Mouse (Mus musculus): ENCODE results near the gene Adgrg5.

Adgrg5 gene

GRCm38 (mm10) chr8:94967554-94967953 is 44.1 kb downstream of the Adgrg5 start:
- DNase-seq (ENCODE audit: low spot score) = no peak

GRCm38 (mm10) chr8:94973270-94973669 is 49.8 kb downstream of the Adgrg5 start:
- DNase-seq (ENCODE audit: low spot score) = no peak

DNA sequence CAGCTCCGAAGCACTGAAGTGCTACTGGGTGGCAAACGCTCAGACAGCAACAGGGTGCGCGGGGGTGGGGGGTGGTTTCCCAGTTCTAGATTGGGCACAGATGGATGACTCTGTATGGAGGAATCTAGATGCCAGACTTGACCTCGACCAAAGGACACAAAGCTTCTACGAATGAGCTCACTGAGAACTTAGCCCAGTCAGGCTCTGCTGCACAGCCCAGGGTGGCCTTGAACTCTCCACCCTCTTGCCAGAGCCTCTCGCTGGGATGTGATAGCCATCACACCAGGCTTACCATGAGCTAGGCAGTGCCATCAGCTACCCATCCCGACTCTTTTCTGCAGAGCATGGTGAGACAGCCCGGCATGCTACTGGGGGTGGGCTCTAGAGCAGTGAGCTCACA is 50.3 kb downstream of the Adgrg5 start:
- DNase-seq (ENCODE audit: low spot score) = no peak

GRCm38 (mm10) chr8:94974467-94975165 is 51.1 kb downstream of the Adgrg5 start, which contains the start of gene Adgrg1:
Gene Adgrg1 (plus strand): TSS chr8:94974751.
- no peak for DNase-seq (ENCODE audit: low spot score)

GRCm38 (mm10) chr8:94976651-94977417 is 53.3 kb downstream of the Adgrg5 start:
- no peak for DNase-seq (ENCODE audit: low spot score)

GRCm38 (mm10) chr8:94978131-94978530 is 54.6 kb downstream of the Adgrg5 start:
- DNase-seq (ENCODE audit: low spot score) = no peak

DNA sequence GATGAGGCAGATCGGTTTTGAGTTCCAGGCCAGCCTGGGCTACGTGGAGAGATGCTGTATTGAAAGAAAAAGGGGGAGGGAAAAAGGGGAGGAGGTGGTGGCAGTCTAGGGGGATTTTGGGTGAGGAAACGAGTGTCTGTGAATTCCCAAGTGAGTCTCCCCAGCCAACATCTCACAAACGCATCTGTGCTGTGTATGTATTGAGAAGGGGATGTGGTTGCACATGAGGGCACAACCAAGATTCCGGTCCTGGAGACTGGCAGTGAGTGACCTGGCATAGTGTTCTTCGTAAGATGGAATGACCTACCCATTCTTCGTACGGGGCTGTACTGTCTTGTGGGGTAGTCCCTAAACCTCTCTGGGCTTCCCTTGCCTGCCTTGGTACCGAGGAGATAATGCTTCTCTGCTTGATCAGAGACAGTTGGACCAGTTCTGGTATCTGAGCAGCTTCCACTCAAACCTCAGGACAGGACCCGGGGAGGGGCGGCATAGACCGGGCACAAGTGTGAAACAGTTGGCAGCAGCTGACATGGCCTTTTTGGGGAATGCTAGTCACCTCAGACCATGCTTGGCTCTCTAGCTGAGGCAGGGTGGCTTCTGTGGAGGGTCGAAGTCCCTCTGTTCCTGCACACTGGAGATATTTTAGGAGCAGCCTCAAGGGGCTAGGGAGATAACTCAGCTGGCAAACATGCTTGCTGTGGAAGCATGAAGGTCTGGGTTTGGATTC is 55.3 kb downstream of the Adgrg5 start:
- no peak for DNase-seq (ENCODE audit: low spot score)

DNA sequence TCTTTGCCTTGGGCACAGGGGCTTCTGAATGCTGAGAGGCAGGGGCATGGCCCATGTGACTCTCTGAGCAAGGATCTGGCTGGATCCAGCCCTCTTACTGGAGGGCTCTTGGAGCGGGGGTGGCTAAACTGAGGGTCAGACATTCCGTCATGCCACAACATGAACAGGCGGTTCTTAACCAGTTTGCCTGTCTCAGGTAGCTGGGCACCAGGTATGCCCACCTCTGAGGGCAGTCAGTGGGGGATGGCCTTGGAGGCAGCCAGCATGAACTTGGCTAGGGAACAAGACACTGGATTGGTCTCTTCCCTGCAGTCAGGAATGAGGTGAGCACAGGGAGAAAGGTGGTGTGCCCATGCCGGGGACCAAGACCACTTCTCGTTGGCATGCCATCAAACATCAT is 56.7 kb downstream of the Adgrg5 start:
- no peak for DNase-seq (ENCODE audit: low spot score)

DNA sequence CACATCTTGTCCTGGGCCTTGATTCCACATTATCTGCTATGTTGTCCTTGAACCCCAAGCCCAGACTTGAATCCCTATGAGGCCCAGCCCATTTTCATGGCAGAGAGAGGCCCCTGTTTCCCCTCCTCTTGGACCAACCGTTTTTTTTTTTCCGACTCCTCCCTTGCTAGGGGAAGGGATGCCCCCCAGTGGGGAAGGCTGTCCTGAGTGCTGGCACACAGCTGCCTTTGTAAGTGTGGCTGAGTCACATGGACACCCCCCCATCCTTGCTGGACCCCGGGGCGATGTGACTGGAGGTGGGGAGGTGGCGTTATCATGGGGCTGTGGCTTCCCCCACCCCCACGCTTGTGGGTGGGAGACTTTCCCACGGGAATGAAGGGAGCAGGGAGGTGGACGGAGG is 57.5 kb downstream of the Adgrg5 start:
- DNase-seq (ENCODE audit: low spot score) = no peak

DNA sequence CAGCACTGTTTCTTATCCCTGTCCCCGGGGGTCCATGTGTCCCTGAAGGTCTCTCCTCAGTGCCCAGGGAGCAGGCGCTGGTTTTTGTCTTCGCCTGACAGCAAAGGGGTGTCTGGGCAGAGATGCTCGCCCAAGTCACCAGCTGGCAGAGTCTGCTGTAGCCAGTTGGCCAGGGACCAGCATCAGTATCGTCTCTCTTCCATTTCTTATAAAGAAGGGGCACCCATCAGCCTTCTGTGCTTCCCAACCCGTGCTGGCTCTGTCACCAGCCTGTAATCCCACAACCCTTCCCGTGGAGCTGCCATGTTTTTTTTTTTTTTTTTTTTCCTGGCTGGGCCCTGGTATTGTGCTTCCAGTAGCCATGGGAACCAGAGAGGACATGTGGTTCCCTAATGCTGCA is 58.4 kb downstream of the Adgrg5 start:
- DNase-seq (ENCODE audit: low spot score) = no peak

DNA sequence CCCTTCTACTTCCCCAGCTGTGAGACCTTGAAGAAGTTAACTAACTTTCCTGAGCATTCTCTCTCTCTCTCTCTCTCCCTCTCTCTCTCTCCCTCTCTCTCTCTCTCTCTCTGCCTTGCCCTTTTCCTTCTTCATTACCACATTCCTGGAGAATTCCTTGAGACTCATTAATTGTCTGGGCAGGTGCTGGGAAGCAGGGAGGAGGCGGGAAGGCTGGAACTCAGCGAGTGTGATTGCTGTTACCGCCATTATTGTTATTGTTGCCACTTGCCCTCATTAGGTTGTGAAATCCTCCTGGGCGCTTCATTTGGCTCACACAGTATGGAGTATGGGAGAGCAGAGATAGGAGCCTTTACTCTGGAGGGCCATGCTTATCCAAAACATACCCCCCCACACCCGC is 59.7 kb downstream of the Adgrg5 start:
- DNase-seq (ENCODE audit: low spot score) = no peak

DNA sequence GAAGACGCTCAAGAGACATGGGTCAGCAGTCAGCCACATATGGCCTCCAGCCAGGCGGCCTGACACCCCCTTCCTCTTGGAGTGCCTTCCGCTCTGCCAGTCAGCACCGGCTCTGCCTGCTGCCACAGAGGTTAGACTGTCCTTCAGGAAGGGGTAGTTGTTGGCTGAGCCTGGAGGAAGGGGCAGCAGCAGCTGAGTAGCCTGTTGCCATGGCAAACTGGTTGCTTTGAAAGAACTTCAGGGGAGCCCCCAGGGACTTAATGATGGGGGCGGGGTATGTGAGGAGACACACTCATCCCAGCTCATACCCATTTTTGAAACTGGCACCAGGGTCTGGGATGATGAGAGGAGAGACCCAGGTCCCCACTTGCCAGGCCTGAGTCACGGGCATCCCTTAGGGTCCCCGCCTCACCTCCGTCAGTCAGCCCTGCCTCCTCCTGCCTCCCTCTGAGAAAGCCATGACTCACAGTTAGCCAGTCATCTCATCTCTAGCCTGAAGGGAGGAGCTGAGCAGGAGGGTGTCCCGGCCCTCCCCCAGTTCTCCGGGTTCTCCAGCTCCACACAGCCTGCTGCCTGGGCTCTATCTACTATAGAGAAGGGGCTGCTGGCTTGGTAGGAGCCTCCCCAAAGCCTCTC is 60.5 kb downstream of the Adgrg5 start:
- peak; percentile 86 for DNase-seq (ENCODE audit: low spot score)

GRCm38 (mm10) chr8:94985023-94985422 is 61.5 kb downstream of the Adgrg5 start:
- DNase-seq (ENCODE audit: low spot score) = peak; percentile 65

GRCm38 (mm10) chr8:94986676-94987075 is 63.2 kb downstream of the Adgrg5 start:
- DNase-seq (ENCODE audit: low spot score) = no peak

- DNase-seq (ENCODE audit: low spot score) = no peak
Measured at GRCm38 (mm10) chr8:94987553-94987952, 64.1 kb downstream of the Adgrg5 start.

- DNase-seq (ENCODE audit: low spot score) = no peak
Measured at GRCm38 (mm10) chr8:94988619-94989018, 65.1 kb downstream of the Adgrg5 start.

DNA sequence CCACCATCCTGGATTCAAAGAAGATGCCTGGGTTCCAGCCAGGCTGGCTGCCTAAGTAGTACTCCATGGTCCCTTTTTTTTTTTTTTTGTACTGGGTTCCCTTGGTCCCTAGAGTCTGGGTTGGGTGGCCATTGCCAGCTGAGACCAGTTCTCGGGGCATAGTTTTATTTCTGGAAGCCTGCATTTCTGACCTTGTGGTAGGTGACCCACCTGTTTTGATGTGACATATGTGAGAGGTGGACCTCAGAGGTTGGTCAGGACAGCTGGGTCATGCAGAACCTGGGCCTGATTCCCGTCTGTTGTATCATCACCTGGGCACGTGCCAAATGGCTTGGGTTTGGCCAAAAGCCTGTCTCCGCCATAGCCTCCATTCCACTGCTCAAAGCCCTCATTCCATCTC is 66.2 kb downstream of the Adgrg5 start:
- no peak for DNase-seq (ENCODE audit: low spot score)

- DNase-seq (ENCODE audit: low spot score) = no peak
Measured at GRCm38 (mm10) chr8:94990598-94991453, 67.3 kb downstream of the Adgrg5 start.

GRCm38 (mm10) chr8:94991454-94991994 is 68.0 kb downstream of the Adgrg5 start:
- no peak for DNase-seq (ENCODE audit: low spot score)

- no peak for DNase-seq (ENCODE audit: low spot score)
Measured at GRCm38 (mm10) chr8:94992010-94992409, 68.5 kb downstream of the Adgrg5 start.

DNA sequence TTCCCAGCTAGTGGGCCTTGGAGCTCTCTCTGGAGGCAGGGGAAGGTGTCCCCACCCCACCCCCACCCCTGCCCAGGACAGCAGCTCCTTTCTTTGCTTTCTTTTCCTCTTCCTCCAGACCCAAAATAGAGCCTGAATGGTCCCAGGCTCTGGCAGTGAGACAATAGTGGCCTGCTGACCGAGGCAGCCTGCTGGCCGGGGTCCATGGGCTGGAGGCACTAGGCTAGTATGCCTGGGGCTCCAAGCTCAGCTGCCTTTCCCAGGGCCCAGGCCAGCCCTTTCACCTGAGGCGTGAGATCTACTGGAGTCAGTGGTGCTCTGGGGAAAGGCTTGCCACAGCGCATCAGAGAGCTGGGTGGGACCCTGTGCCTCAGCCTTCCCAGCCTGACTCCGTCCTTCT is 69.0 kb downstream of the Adgrg5 start:
- no peak for DNase-seq (ENCODE audit: low spot score)
